Mouse (Mus musculus) stomach, postnatal 0 days (tissue): ENCODE measurements around the gene Pdia4. TPM values are rescaled to one million over a fixed set of nuclear protein-coding genes. Genes with fewer than 3 reads are reported as not detected.

ENCODE experiments used
- ATAC-seq: fragments of 200-750 bp; cut with Nextera tagmentation; 2 replicates; pipeline ENCODE4 v1.8.0; 2017; ENCODE audit not compliant: low FRiP score, low TSS enrichment
- DNase-seq: peaks from one replicate; pipeline ENCODE4 v3.0.0-alpha.2; 2016; ENCODE audit warnings: low spot score
- H3K27ac ChIP-seq: fragments of 300-500 bp; sonication (generic); replicated peaks from 2 replicates; pipeline ENCODE4 v1.5.1; 2014; ENCODE audit warnings: mild to moderate bottlenecking, control low read depth
- H3K27me3 ChIP-seq: fragments of 300-500 bp; sonication (generic); 2 replicates; pipeline ENCODE4 v1.6.1; 2014; ENCODE audit warnings: low read length; ENCODE audit not compliant: control insufficient read depth, insufficient read depth
- H3K36me3 ChIP-seq: fragments of 300-500 bp; sonication (generic); 2 replicates; pipeline ENCODE4 v1.6.1; 2014; ENCODE audit warnings: low read length, mixed read lengths; ENCODE audit not compliant: control insufficient read depth, insufficient read depth
- H3K4me1 ChIP-seq: fragments of 300-500 bp; sonication (generic); replicated peaks from 2 replicates; pipeline ENCODE4 v1.6.1; 2014; ENCODE audit warnings: antibody characterized with exemption; ENCODE audit not compliant: control insufficient read depth, insufficient read depth
- H3K4me2 ChIP-seq: fragments of 300-500 bp; sonication (generic); replicated peaks from 2 replicates; pipeline ENCODE4 v1.6.1; 2014; ENCODE audit warnings: low read depth, mild to moderate bottlenecking, control low read depth, moderate library complexity
- H3K4me3 ChIP-seq: fragments of 300-500 bp; sonication (generic); 2 replicates; pipeline ENCODE4 v1.5.1; 2014; ENCODE audit warnings: low read depth, low read length, control low read depth
- H3K9ac ChIP-seq: fragments of 300-500 bp; sonication (generic); 2 replicates; pipeline ENCODE4 v1.6.1; 2014; ENCODE audit warnings: mild to moderate bottlenecking, low read length, control low read depth, mixed read lengths
- H3K9me3 ChIP-seq: fragments of 300-500 bp; sonication (generic); 2 replicates; pipeline ENCODE4 v1.6.1; 2016; ENCODE audit warnings: low read length; ENCODE audit not compliant: control insufficient read depth
- CTCF ChIP-seq: IDR thresholded peaks from 2 replicates; pipeline ENCODE4 v1.5.1; 2016; ENCODE audit warnings: antibody characterized with exemption, low read depth, mild to moderate bottlenecking, moderate library complexity
- EP300 ChIP-seq: optimal IDR thresholded peaks from 2 replicates; pipeline ENCODE3; 2016; ENCODE audit warnings: antibody characterized with exemption
- WGBS: fragments of 180-500 bp; shearing (Covaris S2); extraction: QIAGEN DNeasy Blood & Tissue Kit; methylation state at CpG from one replicate; pipeline ENCODE4 v1.1.7; 2014; 5-methylcytosine and 5-hydroxymethylcytosine counted together
- polyA plus RNA-seq: library from polyadenylated mRNA; unstranded; fragments of >200 nt; fragmentation: Nextera tagmentation; extraction: Ambion mirVana; gene quantifications from 2 replicates; pipeline ENCODE4 v1.2.1, GENCODE M21; 2015

Pdia4 gene
- polyA plus RNA-seq, 1 experiment from 2014 or later: 169 TPM

GRCm38 (mm10) chr6:47841077-47841476, 27.8 kb upstream of the Pdia4 start:
- TF ChIP-seq EP300 (no peak), CTCF (no peak)
- Histone ChIP-seq H3K27ac (no peak overlapping the region), H3K4me3 (no peak overlapping the region), H3K36me3 (no peaks in the 10 kb centered on the region; the same call in 1 of the 2 replicates), H3K9me3 (no peaks in the 10 kb centered on the region), H3K27me3 (no peaks in the 10 kb centered on the region), H3K9ac (no peak overlapping the region), H3K4me1 (no peaks in the 10 kb centered on the region), H3K4me2 (no peak overlapping the region)
- 100% methylated on average over 1 of the region's 1 CpGs for WGBS
- DNase-seq: no peak
- ATAC-seq: no peak

DNA sequence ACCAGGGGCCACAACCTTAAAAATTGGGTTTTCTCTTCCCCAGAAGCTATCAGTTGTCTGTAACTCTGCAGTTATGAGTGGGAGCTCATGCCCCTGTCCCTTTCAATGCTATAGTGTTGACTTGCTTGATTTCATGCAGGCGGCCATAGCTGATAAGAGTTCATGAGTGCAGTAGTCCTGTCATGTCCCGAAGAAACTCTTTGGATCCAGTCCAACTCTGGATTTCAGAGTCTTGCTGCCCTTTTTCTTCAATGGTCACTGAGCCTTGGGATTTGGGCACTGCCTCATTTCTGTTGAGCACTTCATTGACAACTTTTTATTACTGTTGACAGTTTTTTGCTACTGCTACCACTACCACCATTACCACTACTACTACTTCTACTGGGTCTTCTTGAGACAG, 24.4 kb upstream of the Pdia4 start:
- Histone ChIP-seq H3K27ac (no peak overlapping the region), H3K27me3 (no peaks in the 10 kb centered on the region), H3K4me3 (no peak overlapping the region), H3K4me1 (no peaks in the 10 kb centered on the region), H3K4me2 (no peak overlapping the region), H3K9ac (no peak overlapping the region), H3K9me3 (no peaks in the 10 kb centered on the region), H3K36me3 (no peaks in the 10 kb centered on the region)
- WGBS: 55% methylated on average over 2 of the region's 2 CpGs
- TF ChIP-seq EP300 (no peak), CTCF (no peak)
- ATAC-seq (no peak), DNase-seq (no peak)

DNA sequence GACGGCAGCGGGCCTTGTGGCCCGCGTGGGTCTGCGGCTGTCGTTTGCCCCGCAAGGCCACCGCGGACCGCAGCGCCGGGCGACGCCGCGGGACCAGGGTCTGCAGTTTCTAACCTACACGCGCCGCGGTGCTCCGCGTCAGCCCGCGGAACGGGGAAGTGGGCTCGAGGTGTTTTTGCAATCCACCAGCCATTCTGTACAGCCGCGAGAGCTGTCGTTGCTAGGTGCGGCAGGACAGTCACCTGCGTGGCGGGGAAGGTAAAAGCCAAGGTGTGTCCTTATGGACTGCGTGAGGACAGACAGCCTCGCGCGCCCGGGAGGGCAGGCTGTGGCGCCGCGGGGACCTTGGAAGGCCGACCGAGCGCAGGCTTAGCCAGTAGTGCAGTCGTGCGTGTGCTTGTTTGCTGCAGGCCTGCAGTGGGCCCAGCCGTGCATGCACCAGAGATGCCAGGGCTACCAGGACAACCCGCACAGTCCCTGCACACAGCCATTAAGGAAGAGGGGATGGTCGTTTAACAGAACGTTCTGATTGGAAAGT, 22.8 kb upstream of the Pdia4 start:
- no peaks in the 10 kb centered on the region for H3K27me3 ChIP-seq
- H3K4me3 ChIP-seq: peak overlapping the region; percentile 96
- no peaks in the 10 kb centered on the region for H3K36me3 ChIP-seq
- TF ChIP-seq EP300 (no peak), CTCF (no peak)
- H3K9ac ChIP-seq: peak overlapping the region; percentile 94
- peak; percentile 59 for ATAC-seq
- 0% methylated on average over 47 of the region's 49 CpGs for WGBS
- no peaks in the 10 kb centered on the region for H3K9me3 ChIP-seq
- H3K4me1 ChIP-seq: no peaks in the 10 kb centered on the region
- H3K27ac ChIP-seq: peak overlapping the region; percentile 98
- H3K4me2 ChIP-seq: peak overlapping the region; percentile 75
- peak; percentile 66 for DNase-seq

DNA sequence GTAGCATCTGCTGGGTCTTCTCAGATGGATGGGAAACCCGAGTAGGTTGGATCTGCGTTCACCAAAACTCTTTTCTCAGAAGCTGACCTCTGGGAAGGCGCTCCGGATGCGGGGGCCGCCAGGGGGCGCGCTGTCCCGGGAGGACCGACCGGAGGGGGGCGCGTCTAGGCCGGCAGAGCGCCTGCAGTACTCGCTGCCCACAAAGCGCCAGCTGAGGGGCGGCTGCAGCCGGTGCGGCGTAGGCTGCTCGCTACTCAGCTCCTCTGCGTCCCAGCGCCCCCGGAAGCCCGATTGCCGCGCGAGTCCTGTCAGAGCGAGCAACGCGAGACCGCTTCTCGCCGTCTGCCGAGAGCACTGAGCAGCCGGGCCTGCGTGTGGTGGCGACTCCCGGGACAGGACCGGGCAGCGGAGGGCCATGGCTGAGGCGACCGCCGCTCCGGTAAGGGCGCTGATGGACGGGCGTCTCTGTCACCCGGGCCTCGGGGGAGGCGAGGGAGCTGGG, 22.3 kb upstream of the Pdia4 start, which contains the start of gene Zfp398:
Zfp398 (plus strand) TSS at position 180 of the 502 bp plus-strand sequence.
- WGBS: under 1% methylated on average over 49 of the region's 52 CpGs
- H3K36me3 ChIP-seq: no peaks in the 10 kb centered on the region
- peak within 1 kb of the TSS; percentile 98 for H3K27ac ChIP-seq
- H3K27me3 ChIP-seq: no peaks in the 10 kb centered on the region
- TF ChIP-seq EP300 (peak; percentile 59), CTCF (peak; percentile 99)
- H3K4me2 ChIP-seq: peak within 1 kb of the TSS; percentile 75
- H3K4me3 ChIP-seq: peak within 1 kb of the TSS; percentile 96
- ATAC-seq (peak; percentile 97), DNase-seq (peak; percentile 96)
- H3K9me3 ChIP-seq: no peaks in the 10 kb centered on the region
- H3K4me1 ChIP-seq: no peaks in the 10 kb centered on the region
- H3K9ac ChIP-seq: peak within 1 kb of the TSS; percentile 94

DNA sequence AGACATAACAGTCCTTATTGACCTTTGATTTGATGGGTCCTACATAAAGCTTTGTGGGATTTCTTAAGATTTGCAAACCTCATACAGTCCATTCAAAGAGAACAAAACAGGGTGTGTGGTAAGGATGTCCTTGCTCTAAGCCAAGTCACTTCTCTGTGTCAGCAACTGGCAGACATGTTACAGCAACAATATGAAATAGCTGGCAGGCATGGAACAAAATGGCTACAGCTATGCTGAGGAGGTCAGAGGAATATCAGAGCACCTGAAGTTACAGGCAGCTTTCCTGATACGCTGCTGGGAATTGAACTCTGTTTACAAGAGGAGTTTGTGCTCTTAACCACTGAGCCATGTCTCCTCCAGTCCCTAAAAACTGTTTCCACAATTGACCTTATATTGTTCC, 19.0 kb upstream of the Pdia4 start:
- no peaks in the 10 kb centered on the region for H3K36me3 ChIP-seq
- no peaks in the 10 kb centered on the region for H3K9me3 ChIP-seq
- H3K27ac ChIP-seq: no peak overlapping the region
- ATAC-seq (no peak), DNase-seq (no peak)
- no peak overlapping the region for H3K4me2 ChIP-seq
- 93% methylated on average over 1 of the region's 1 CpGs for WGBS
- TF ChIP-seq CTCF: no peak
- TF ChIP-seq EP300: no peak
- H3K4me1 ChIP-seq: no peaks in the 10 kb centered on the region
- H3K9ac ChIP-seq: no peak overlapping the region
- no peaks in the 10 kb centered on the region for H3K27me3 ChIP-seq
- no peak overlapping the region for H3K4me3 ChIP-seq
